Mouse (Mus musculus) activated CD4-positive, CD25-positive, alpha-beta regulatory T cell, adult 4 months (primary cell): ENCODE measurements around the gene Nop14. TPM values are rescaled to one million over a fixed set of nuclear protein-coding genes. Genes with fewer than 3 reads are reported as not detected.
"Not testable (repeated sequence)": the region's sequence is repeated elsewhere in the genome, so short reads cannot be mapped to it uniquely, and the experiment has no call there.

Experiments used
- ATAC-seq: one replicate; pipeline ENCODE4 v1.8.0; 2017
- polyA plus RNA-seq, 2 experiments: library from polyadenylated mRNA; unstranded; fragments of 100-300 nt; shearing (Covaris generic); gene quantifications; one replicate each; pipeline ENCODE4 v1.2.1; 2017

Gene Nop14
- polyA plus RNA-seq, 2 experiments from 2014 or later, result 22.4 to 26.0 TPM

GRCm38 (mm10) chr5:34609966-34610365, 50.0 kb downstream of the Nop14 start:
- no peak for ATAC-seq

GRCm38 (mm10) chr5:34608226-34608625, 51.7 kb downstream of the Nop14 start:
- no peak for ATAC-seq

GRCm38 (mm10) chr5:34607100-34607880, 52.7 kb downstream of the Nop14 start:
- no peak for ATAC-seq

GRCm38 (mm10) chr5:34604576-34604975, 55.4 kb downstream of the Nop14 start:
- no peak for ATAC-seq

GRCm38 (mm10) chr5:34593202-34593727, 66.7 kb downstream of the Nop14 start:
- ATAC-seq, result no peak

GRCm38 (mm10) chr5:34592666-34593065, 67.3 kb downstream of the Nop14 start:
- no peak for ATAC-seq

GRCm38 (mm10) chr5:34592224-34592623, 67.7 kb downstream of the Nop14 start:
- not testable (repeated sequence) for ATAC-seq

GRCm38 (mm10) chr5:34591388-34592004, 68.5 kb downstream of the Nop14 start:
- ATAC-seq, result no peak

- ATAC-seq, result no peak
These were observed 69.2 kb downstream of the Nop14 start for GRCm38 (mm10) chr5:34590702-34591101.

GRCm38 (mm10) chr5:34590059-34590458, 69.9 kb downstream of the Nop14 start:
- ATAC-seq, result no peak

Other genes starting within 250 kb of the Nop14 start
- gene Tnip2, start 146.2 kb downstream of the Nop14 start, polyA plus RNA-seq, result 10 to 100 TPM; 23.4 to 24.8 TPM
- 1 to 10 TPM; 4.0 to 9.6 TPM for gene Sh3bp2, start 134.3 kb downstream of the Nop14 start, polyA plus RNA-seq
- 100 to 1,000 TPM in 1 of 2 experiments, 10 to 100 TPM in 1; 98.4 to 118 TPM for gene Add1, start 86.5 kb downstream of the Nop14 start, polyA plus RNA-seq
- gene Mfsd10, start 22.9 kb downstream of the Nop14 start, polyA plus RNA-seq, result 10 to 100 TPM; 70.0 to 77.6 TPM
- gene Grk4, start 231 bp upstream of the Nop14 start, polyA plus RNA-seq, result 1 to 10 TPM; 4.3 to 6.2 TPM
- 10 to 100 TPM; 12.7 to 17.9 TPM for gene Htt, start 101.6 kb upstream of the Nop14 start, polyA plus RNA-seq
- 1 to 10 TPM in 1 of 2 experiments, under 1 TPM in 1; 0.30 to 1.1 TPM for gene Msantd1, start 247.9 kb upstream of the Nop14 start, polyA plus RNA-seq